Mouse (Mus musculus) splenic B cell, adult 2 months (primary cell): ENCODE measurements around the gene Gjc2.
A peak's percentile ranks its signal among the peaks of the same experiment; 100 is the strongest.

Experiments
- DNase-seq: peaks from one replicate; pipeline ENCODE4 v3.0.0-alpha.2; 2011; ENCODE audit warnings: low read depth, low spot score
- H3K27me3 ChIP-seq: 2 replicates; pipeline ENCODE4 v1.6.1; 2012; ENCODE audit warnings: mild to moderate bottlenecking, low read length, moderate library complexity, mixed read lengths; ENCODE audit not compliant: control insufficient read depth, poor library complexity, insufficient read depth, severe bottlenecking
- H3K36me3 ChIP-seq: 2 replicates; pipeline ENCODE4 v1.6.1; 2012; ENCODE audit warnings: mild to moderate bottlenecking, low read length, moderate library complexity, mixed read lengths; ENCODE audit not compliant: control insufficient read depth, poor library complexity, insufficient read depth, severe bottlenecking

The Gjc2 gene

GRCm38 (mm10) chr11:59182864-59183331 is at the start of gene Gjc2:
TSS of gene Gjc2 (minus strand) at chr11:59183213.
- Histone ChIP-seq H3K27me3 (no peaks in the 10 kb centered on the region), H3K36me3 (no peaks in the 10 kb centered on the region; the same call in none of the 2 replicates)
- DNase-seq = no peak

GRCm38 (mm10) chr11:59232797-59233196 is 49.8 kb upstream of the Gjc2 start:
- H3K36me3 ChIP-seq = no peaks in the 10 kb centered on the region
- H3K27me3 ChIP-seq = no peaks in the 10 kb centered on the region
- DNase-seq = no peak

- H3K27me3 ChIP-seq = no peaks in the 10 kb centered on the region
- no peaks in the 10 kb centered on the region for H3K36me3 ChIP-seq
- DNase-seq = peak; percentile 68
These were observed 47.2 kb upstream of the Gjc2 start for GRCm38 (mm10) chr11:59230144-59230760.

GRCm38 (mm10) chr11:59228122-59228953 is 45.3 kb upstream of the Gjc2 start, which contains the start of gene Arf1:
TSS of gene Arf1 (minus strand) at chr11:59228270.
- no peaks in the 10 kb centered on the region for H3K27me3 ChIP-seq
- H3K36me3 ChIP-seq = no peaks in the 10 kb centered on the region
- DNase-seq = peak; percentile 97

- no peaks in the 10 kb centered on the region for H3K36me3 ChIP-seq
- DNase-seq = peak; percentile 31
These were observed 44.6 kb upstream of the Gjc2 start for GRCm38 (mm10) chr11:59227604-59228121.

GRCm38 (mm10) chr11:59226787-59227603 is 44.0 kb upstream of the Gjc2 start:
- peak; percentile 38 for DNase-seq
- H3K27me3 ChIP-seq = no peaks in the 10 kb centered on the region
- no peaks in the 10 kb centered on the region for H3K36me3 ChIP-seq

More at GRCm38 (mm10) chr11:59227604-59228121, 44.6 kb upstream of the Gjc2 start:
- no peaks in the 10 kb centered on the region for H3K27me3 ChIP-seq

- no peaks in the 10 kb centered on the region for H3K27me3 ChIP-seq
- H3K36me3 ChIP-seq = no peaks in the 10 kb centered on the region
- no peak for DNase-seq
These were observed 43.2 kb upstream of the Gjc2 start for GRCm38 (mm10) chr11:59226251-59226650.

- no peaks in the 10 kb centered on the region for H3K27me3 ChIP-seq
- DNase-seq = no peak
- no peaks in the 10 kb centered on the region for H3K36me3 ChIP-seq
These were observed 42.2 kb upstream of the Gjc2 start for GRCm38 (mm10) chr11:59225167-59225566.

- no peaks in the 10 kb centered on the region for H3K27me3 ChIP-seq
- DNase-seq = peak; percentile 47
- H3K36me3 ChIP-seq = no peaks in the 10 kb centered on the region
These were observed 41.5 kb upstream of the Gjc2 start for GRCm38 (mm10) chr11:59224470-59224869.

- Histone ChIP-seq H3K27me3 (no peaks in the 10 kb centered on the region), H3K36me3 (no peaks in the 10 kb centered on the region)
- DNase-seq = no peak
These were observed 41.0 kb upstream of the Gjc2 start for GRCm38 (mm10) chr11:59224025-59224424.

- Histone ChIP-seq H3K27me3 (no peaks in the 10 kb centered on the region), H3K36me3 (no peaks in the 10 kb centered on the region)
- no peak for DNase-seq
These were observed 39.3 kb upstream of the Gjc2 start for GRCm38 (mm10) chr11:59222306-59222705.

- H3K27me3 ChIP-seq = no peaks in the 10 kb centered on the region
- DNase-seq = peak; percentile 62
- no peaks in the 10 kb centered on the region for H3K36me3 ChIP-seq
These were observed 38.6 kb upstream of the Gjc2 start for GRCm38 (mm10) chr11:59221604-59222003.

- DNase-seq = peak; percentile 70
These were observed 36.1 kb upstream of the Gjc2 start for GRCm38 (mm10) chr11:59219064-59219463.

GRCm38 (mm10) chr11:59218389-59218998 is 35.5 kb upstream of the Gjc2 start:
- Histone ChIP-seq H3K27me3 (no peaks in the 10 kb centered on the region), H3K36me3 (peaks cover 1% of the 10 kb centered on the region; the same call in 1 of the 2 replicates)
- no peak for DNase-seq

More at GRCm38 (mm10) chr11:59219064-59219463, 36.1 kb upstream of the Gjc2 start:
- H3K27me3 ChIP-seq = no peaks in the 10 kb centered on the region
- no peaks in the 10 kb centered on the region for H3K36me3 ChIP-seq
